ENCODE assay signal across 35 mouse cellular contexts in the genomic region with DNA sequence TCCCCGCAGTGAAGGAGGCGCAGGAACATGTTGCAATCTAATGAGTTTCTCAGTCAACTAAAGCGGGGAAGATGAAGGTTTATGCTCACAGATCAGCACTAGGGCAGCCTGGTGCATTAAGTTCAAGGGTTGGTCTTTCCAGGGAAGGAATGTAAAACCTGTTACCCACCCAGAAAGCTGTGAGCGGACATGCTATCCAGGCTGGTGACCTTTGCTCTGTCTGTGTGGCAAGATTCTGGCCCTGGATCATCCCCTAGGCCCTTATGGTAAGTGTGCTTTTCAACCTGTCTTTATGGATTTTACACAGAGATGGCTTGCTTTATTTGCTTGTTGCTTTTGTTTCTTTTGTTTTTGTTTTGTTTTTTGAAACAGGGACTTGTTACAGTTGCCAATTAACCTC. TPM values are rescaled to one million over a fixed set of nuclear protein-coding genes. Genes with fewer than 3 reads are reported as not detected.
DNase-seq lines count a peak whose midpoint lies in the region; ATAC-seq and TF ChIP-seq lines count a peak whose summit lies in the region.
"Had no signal": no experiment of that assay in that cellular context is flagged by ENCODE, and none has a peak within 500 bp of the region (broad histone marks: within the 10 kb centered on the region; RNA-seq: fewer than 3 reads in every experiment).

No protein-coding gene starts in this region.

- H3K27me3 ChIP-seq in liver, adult 2 months (ENCODE audit: control insufficient read depth, insufficient read depth, low read length) = no peaks in the 10 kb centered on the region
- no peaks in the 10 kb centered on the region for H3K27me3 ChIP-seq in liver, embryonic 11.5 days (replicated peaks; ENCODE audit: control insufficient read depth, insufficient read depth, low read length)
- H3K27me3 ChIP-seq: heart, embryonic 13.5 days; limb, embryonic 12.5 days; liver, embryonic 13.5 days; midbrain, embryonic 15.5 days; Patski had no signal

- no peak for TF ChIP-seq POLR2A in liver, adult 2 months (IDR thresholded peaks at IDR 0.05; ENCODE audit: extremely low read depth, insufficient read depth, low read length)

- no peak overlapping the region for H3K9ac ChIP-seq in liver, adult 2 months (ENCODE audit: low read depth, low read length)
- no peak overlapping the region for H3K9ac ChIP-seq in liver, embryonic 11.5 days (ENCODE audit: low read depth, low read length)
- H3K9ac ChIP-seq: heart, embryonic 13.5 days; hindbrain, embryonic 14.5 days; limb, embryonic 12.5 days; liver, embryonic 13.5 days; lung, embryonic 14.5 days; midbrain, embryonic 15.5 days had no signal

- no peaks in the 10 kb centered on the region for H3K4me1 ChIP-seq in liver, adult 2 months (ENCODE audit: control insufficient read depth, insufficient read depth, low read length)
- H3K4me1 ChIP-seq in liver, embryonic 11.5 days (replicated peaks; ENCODE audit: control insufficient read depth, insufficient read depth, low read length) = no peaks in the 10 kb centered on the region
- H3K4me1 ChIP-seq: heart, embryonic 13.5 days; limb, embryonic 12.5 days; liver, embryonic 13.5 days; midbrain, embryonic 15.5 days had no signal

- WGBS in liver, adult 2 months = 75% methylated on average over 4 of the region's 4 CpGs
- WGBS in liver, embryonic 11.5 days = 82% methylated on average over 4 of the region's 4 CpGs

- peak; percentile 42 for DNase-seq in liver, adult 2 months (ENCODE audit: extremely low read depth, low read depth, low spot score)
- DNase-seq in liver, embryonic 11.5 days (ENCODE audit: low spot score) = no peak
- peak; percentile 36 to 38 for DNase-seq in kidney, adult 8-10 months
- peak; percentile 67 for DNase-seq in kidney, postnatal 14 days
- no peak for DNase-seq in urinary bladder, adult 18-20 months (ENCODE audit: low spot score in 2 of 2)
- DNase-seq in ovary, postnatal 36 days (ENCODE audit: low spot score) = no peak
- DNase-seq: adrenal gland, postnatal 14 days; cerebellum, adult 11 months; cerebellum, adult 9-10 months; cerebellum, postnatal 36 days; gastrocnemius, postnatal 36 days; heart, adult 2 months; heart, postnatal 10 days; liver, embryonic 13.5 days; lung, embryonic 14.5 days; lung, postnatal 14 days; right cerebral cortex, postnatal 4 days; thymus, adult 2 months; thymus, postnatal 36 days had no signal

- no peak for ATAC-seq in liver, embryonic 11.5 days (replicated peaks; ENCODE audit: low FRiP score)
- no peak for ATAC-seq in erythroblast, adult 5-6 weeks (replicated peaks; ENCODE audit: low FRiP score, poor library complexity, severe bottlenecking)
- ATAC-seq: forebrain, embryonic 14.5 days; midbrain, embryonic 15.5 days; Patski had no signal

- H3K9me3 ChIP-seq in liver, embryonic 11.5 days (ENCODE audit: control insufficient read depth, low read length) = no peaks in the 10 kb centered on the region
- H3K9me3 ChIP-seq: heart, embryonic 13.5 days; limb, embryonic 12.5 days; liver, embryonic 13.5 days; midbrain, embryonic 15.5 days had no signal

- no peak overlapping the region for H3K27ac ChIP-seq in liver, adult 2 months (replicated peaks; ENCODE audit: insufficient read depth, low read depth, low read length)
- no peak overlapping the region for H3K27ac ChIP-seq in liver, embryonic 11.5 days (ENCODE audit: low read depth, low read length)
- H3K27ac ChIP-seq: heart, adult 2 months; heart, embryonic 13.5 days; hindbrain, embryonic 14.5 days; limb, embryonic 12.5 days; liver, embryonic 13.5 days; midbrain, embryonic 15.5 days had no signal

- no peak for TF ChIP-seq CTCF in liver, adult 2 months (IDR thresholded peaks at IDR 0.05; ENCODE audit: low read depth, low read length)

- H3K36me3 ChIP-seq in liver, adult 2 months (ENCODE audit: control insufficient read depth, insufficient read depth, low read length) = no peaks in the 10 kb centered on the region
- no peaks in the 10 kb centered on the region for H3K36me3 ChIP-seq in liver, embryonic 11.5 days (ENCODE audit: control insufficient read depth, insufficient read depth, low read length)
- H3K36me3 ChIP-seq: heart, embryonic 13.5 days; limb, embryonic 12.5 days; liver, embryonic 13.5 days; midbrain, embryonic 15.5 days had no signal

- H3K4me2 ChIP-seq in liver, embryonic 11.5 days = no peak overlapping the region
- H3K4me2 ChIP-seq: heart, embryonic 13.5 days; hindbrain, embryonic 14.5 days; limb, embryonic 12.5 days; liver, embryonic 13.5 days; lung, embryonic 14.5 days; midbrain, embryonic 15.5 days had no signal

- H3K4me3 ChIP-seq in liver, adult 2 months (ENCODE audit: insufficient read depth, low read depth, low read length) = no peak overlapping the region
- H3K4me3 ChIP-seq in liver, embryonic 11.5 days (ENCODE audit: low read depth, low read length) = no peak overlapping the region
- H3K4me3 ChIP-seq: heart, adult 2 months; heart, embryonic 13.5 days; limb, embryonic 12.5 days; liver, embryonic 13.5 days; midbrain, embryonic 15.5 days had no signal

- no peaks in the 10 kb centered on the region for H3K79me2 ChIP-seq in liver, adult 2 months (ENCODE audit: control insufficient read depth, insufficient read depth, low read length)

RNA-seq across cellular contexts. Expression of gene Prss30, which starts 3.7 kb away (rescaled TPM):
- 0.13 and 0.18 TPM in 2 replicates for total RNA-seq in liver, adult 2 months (2014; rRNA removed)
- polyA plus RNA-seq in liver, adult 2 months (2012; rRNA removed) = 0.16 TPM in 2 replicates
- polyA plus RNA-seq in liver, embryonic 11.5 days (2014; fragmentation: Nextera tagmentation; extraction: Ambion mirVana) = not detected in 2 replicates
- not detected in 2 replicates for total RNA-seq in erythroblast, adult 5-6 weeks (2015; ENCODE audit: low replicate concordance)
- not detected in 2 replicates for total RNA-seq in erythroblast, adult 5-6 weeks (2017; ENCODE audit: low replicate concordance)
- total RNA-seq: gastrocnemius, adult 18-20 months; gastrocnemius, postnatal 36 days; heart, adult 2 months; heart, postnatal 10 days; hematopoietic stem cell, adult 5-6 weeks; MEL; neutrophil, adult 5-6 weeks had no signal
- polyA plus RNA-seq: embryonic facial prominence, embryonic 11.5 days; forebrain, embryonic 14.5 days; heart, embryonic 13.5 days; hindbrain, embryonic 14.5 days; limb, embryonic 12.5 days; liver, embryonic 13.5 days; midbrain, embryonic 15.5 days; neural tube, embryonic 11.5 days had no signal

RNA-seq across cellular contexts. Expression of gene Prss22, which starts 21.2 kb away (rescaled TPM):
- not detected in 2 replicates for total RNA-seq in liver, adult 2 months (2014; rRNA removed)
- not detected in 2 replicates for polyA plus RNA-seq in liver, adult 2 months (2012; rRNA removed)
- polyA plus RNA-seq in liver, embryonic 11.5 days (2014; fragmentation: Nextera tagmentation; extraction: Ambion mirVana) = 0.21 TPM in 1 of 2 replicates, not detected in the other
- not detected in 2 replicates for total RNA-seq in erythroblast, adult 5-6 weeks (2015; ENCODE audit: low replicate concordance)
- total RNA-seq in erythroblast, adult 5-6 weeks (2017; ENCODE audit: low replicate concordance) = not detected in 2 replicates
- total RNA-seq: adrenal gland, postnatal 14 days; gastrocnemius, adult 18-20 months; gastrocnemius, postnatal 36 days; heart, adult 2 months; heart, postnatal 10 days; hematopoietic stem cell, adult 5-6 weeks; layer of hippocampus, postnatal 10 days; MEL had no signal
- polyA plus RNA-seq: forebrain, embryonic 14.5 days; heart, adult 2 months; hindbrain, embryonic 14.5 days; liver, embryonic 13.5 days; midbrain, embryonic 15.5 days had no signal

RNA-seq across cellular contexts. Expression of gene Sbpl, which starts 21.6 kb away (rescaled TPM):
- not detected in 2 replicates for total RNA-seq in liver, adult 2 months (2014; rRNA removed)
- polyA plus RNA-seq in liver, adult 2 months (2012; rRNA removed) = not detected in 2 replicates
- not detected in 2 replicates for polyA plus RNA-seq in liver, embryonic 11.5 days (2014; fragmentation: Nextera tagmentation; extraction: Ambion mirVana)
- not detected in 2 replicates for total RNA-seq in erythroblast, adult 5-6 weeks (2015; ENCODE audit: low replicate concordance)
- total RNA-seq in erythroblast, adult 5-6 weeks (2017; ENCODE audit: low replicate concordance) = not detected in 2 replicates
- total RNA-seq: adrenal gland, postnatal 14 days; gastrocnemius, adult 18-20 months; gastrocnemius, postnatal 36 days; heart, adult 2 months; heart, postnatal 10 days; hematopoietic stem cell, adult 5-6 weeks; layer of hippocampus, postnatal 10 days; left cerebral cortex, adult 18-20 months; left cerebral cortex, postnatal 25 days; MEL; neutrophil, adult 5-6 weeks had no signal
- polyA plus RNA-seq: embryonic facial prominence, embryonic 11.5 days; forebrain, embryonic 14.5 days; heart, adult 2 months; heart, embryonic 13.5 days; hindbrain, embryonic 14.5 days; limb, embryonic 12.5 days; liver, embryonic 13.5 days; lung, embryonic 14.5 days; midbrain, embryonic 15.5 days; neural tube, embryonic 11.5 days; Patski had no signal

RNA-seq across cellular contexts. Expression of gene Sbp, which starts 35.2 kb away (rescaled TPM):
- total RNA-seq in liver, adult 2 months (2014; rRNA removed) = not detected in 2 replicates
- not detected in 2 replicates for polyA plus RNA-seq in liver, adult 2 months (2012; rRNA removed)
- polyA plus RNA-seq in liver, embryonic 11.5 days (2014; fragmentation: Nextera tagmentation; extraction: Ambion mirVana) = not detected in 2 replicates
- not detected in 2 replicates for total RNA-seq in erythroblast, adult 5-6 weeks (2015; ENCODE audit: low replicate concordance)
- total RNA-seq in erythroblast, adult 5-6 weeks (2017; ENCODE audit: low replicate concordance) = not detected in 2 replicates
- total RNA-seq: adrenal gland, postnatal 14 days; gastrocnemius, adult 18-20 months; gastrocnemius, postnatal 36 days; heart, adult 2 months; heart, postnatal 10 days; hematopoietic stem cell, adult 5-6 weeks; layer of hippocampus, postnatal 10 days; left cerebral cortex, adult 18-20 months; left cerebral cortex, postnatal 25 days; MEL; neutrophil, adult 5-6 weeks had no signal
- polyA plus RNA-seq: embryonic facial prominence, embryonic 11.5 days; forebrain, embryonic 14.5 days; heart, adult 2 months; heart, embryonic 13.5 days; hindbrain, embryonic 14.5 days; limb, embryonic 12.5 days; liver, embryonic 13.5 days; lung, embryonic 14.5 days; midbrain, embryonic 15.5 days; neural tube, embryonic 11.5 days; Patski had no signal

RNA-seq across cellular contexts. Expression of gene Dcpp3, which starts 59.4 kb away (rescaled TPM):
- not detected in 2 replicates for total RNA-seq in liver, adult 2 months (2014; rRNA removed)
- polyA plus RNA-seq in liver, adult 2 months (2012; rRNA removed) = not detected in 2 replicates
- polyA plus RNA-seq in liver, embryonic 11.5 days (2014; fragmentation: Nextera tagmentation; extraction: Ambion mirVana) = not detected in 2 replicates
- total RNA-seq in erythroblast, adult 5-6 weeks (2015; ENCODE audit: low replicate concordance) = not detected in 2 replicates
- total RNA-seq in erythroblast, adult 5-6 weeks (2017; ENCODE audit: low replicate concordance) = not detected in 2 replicates
- total RNA-seq: adrenal gland, postnatal 14 days; gastrocnemius, adult 18-20 months; gastrocnemius, postnatal 36 days; heart, adult 2 months; heart, postnatal 10 days; hematopoietic stem cell, adult 5-6 weeks; layer of hippocampus, postnatal 10 days; left cerebral cortex, adult 18-20 months; left cerebral cortex, postnatal 25 days; MEL; neutrophil, adult 5-6 weeks had no signal
- polyA plus RNA-seq: embryonic facial prominence, embryonic 11.5 days; forebrain, embryonic 14.5 days; heart, adult 2 months; heart, embryonic 13.5 days; hindbrain, embryonic 14.5 days; limb, embryonic 12.5 days; liver, embryonic 13.5 days; midbrain, embryonic 15.5 days; neural tube, embryonic 11.5 days; Patski had no signal

Comparison
In these comparisons a context has a peak if more than half of its experiments do, and no peak if none do; other contexts are left out.
1. DNase-seq: peak in liver, adult 2 months (single experiment), kidney, adult 8-10 months (2 of 2) and kidney, postnatal 14 days (single experiment); none in liver, embryonic 11.5 days (single experiment), urinary bladder, adult 18-20 months (0 of 2) and ovary, postnatal 36 days (single experiment).